Mouse (Mus musculus): ENCODE measurements around the gene Atp6v0d1.

The Atp6v0d1 gene

DNA sequence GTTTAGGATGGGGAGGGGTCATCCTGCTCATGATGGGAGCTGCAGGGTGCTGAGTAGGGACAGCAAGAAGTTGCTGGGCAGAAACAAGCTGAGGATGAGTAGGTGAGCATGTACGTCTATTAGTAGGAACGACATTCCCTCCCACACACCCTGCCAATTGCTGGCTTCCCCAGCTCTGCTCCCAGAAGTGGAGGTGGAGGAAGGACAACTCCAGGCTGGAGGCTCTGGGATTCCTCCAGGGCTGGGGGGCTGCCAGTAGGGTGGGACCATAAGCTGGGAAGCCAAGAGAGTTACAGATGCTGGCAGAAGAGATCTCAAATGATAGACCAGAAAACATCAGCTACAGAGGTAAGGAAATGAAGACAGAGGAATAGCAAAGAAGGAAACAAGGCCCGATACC is 29.3 kb downstream of the Atp6v0d1 start:
- no peak for DNase-seq

DNA sequence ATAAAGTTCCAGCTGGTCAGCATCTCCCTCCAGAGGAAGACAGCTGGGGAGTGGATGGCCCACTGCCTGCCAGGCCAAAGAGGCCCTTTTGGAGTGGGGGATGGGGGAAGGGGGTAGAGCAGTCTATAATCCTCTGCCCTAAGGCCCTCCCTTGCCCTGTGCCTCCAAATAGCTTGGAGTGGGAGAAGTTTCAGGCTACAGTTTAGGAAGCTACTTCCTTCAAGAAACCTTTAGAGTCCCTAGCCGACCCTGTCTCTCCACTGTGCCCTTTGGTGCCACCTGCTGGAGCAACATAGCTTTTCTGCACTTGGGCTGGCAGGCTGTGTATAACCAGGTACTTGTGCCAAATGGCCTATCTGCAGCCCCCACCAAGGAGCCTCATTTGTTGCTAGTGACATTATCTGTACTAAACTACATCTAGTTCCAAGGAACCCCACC is 31.9 kb downstream of the Atp6v0d1 start:
- DNase-seq = peak; percentile 77

DNA sequence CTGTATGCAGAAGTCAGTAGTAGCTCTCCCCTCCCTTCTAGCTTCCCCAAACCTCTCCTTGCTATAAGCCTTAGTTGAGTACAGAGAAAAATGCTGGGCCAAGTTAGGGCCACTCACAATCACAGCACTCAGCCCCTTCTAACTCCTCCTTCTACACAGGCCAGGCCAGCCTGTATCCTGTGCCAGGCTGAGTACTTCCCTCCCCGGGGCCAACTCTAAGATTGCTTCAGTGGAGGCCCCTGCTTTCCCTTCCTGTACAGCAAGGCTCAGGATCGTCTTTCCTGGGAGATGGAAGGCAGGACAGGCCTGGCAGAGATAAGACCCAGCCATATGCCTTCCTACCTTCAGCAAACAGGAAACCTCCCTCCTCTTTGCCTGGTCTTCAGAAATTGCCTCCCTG is 32.4 kb downstream of the Atp6v0d1 start:
- DNase-seq = no peak

DNA sequence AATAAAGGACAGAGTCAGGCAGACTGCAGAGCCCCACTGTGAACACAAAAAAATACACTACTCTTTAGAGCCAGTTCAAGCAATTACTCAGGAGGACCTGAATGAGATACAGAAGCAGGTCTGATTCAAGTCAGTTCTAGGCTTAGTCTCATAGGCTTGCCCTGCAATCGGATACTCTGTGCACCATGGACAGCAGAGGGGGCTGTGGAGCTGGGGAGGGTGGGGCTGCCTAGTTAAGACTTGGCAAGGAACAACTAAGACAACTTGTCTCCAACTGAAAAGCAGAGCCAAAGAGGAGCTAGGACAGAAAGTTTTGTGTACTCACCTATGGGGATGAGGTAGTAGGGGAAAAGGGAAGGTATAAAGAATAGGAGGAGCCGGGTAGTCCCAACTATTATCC is 34.1 kb downstream of the Atp6v0d1 start:
- DNase-seq = no peak

DNA sequence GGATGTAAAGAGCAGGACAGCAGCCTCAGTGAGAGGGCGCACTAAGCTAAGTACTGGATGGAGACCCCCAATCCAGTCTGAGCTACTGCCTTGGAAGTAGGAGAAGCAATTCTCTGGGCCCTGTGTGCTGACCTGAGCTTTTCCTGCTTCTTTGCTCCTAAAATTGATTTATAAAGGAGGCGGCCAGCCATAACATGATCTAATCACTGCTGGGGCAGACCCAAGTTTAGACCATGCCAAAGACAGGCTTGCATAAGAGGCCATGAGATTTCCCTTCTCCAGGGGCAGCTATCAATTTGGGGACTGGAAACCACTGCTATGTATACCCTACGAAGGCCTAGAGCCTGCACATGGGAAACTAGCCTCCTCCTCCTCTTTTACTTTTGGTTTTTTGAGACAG is 36.6 kb downstream of the Atp6v0d1 start:
- no peak for DNase-seq

DNA sequence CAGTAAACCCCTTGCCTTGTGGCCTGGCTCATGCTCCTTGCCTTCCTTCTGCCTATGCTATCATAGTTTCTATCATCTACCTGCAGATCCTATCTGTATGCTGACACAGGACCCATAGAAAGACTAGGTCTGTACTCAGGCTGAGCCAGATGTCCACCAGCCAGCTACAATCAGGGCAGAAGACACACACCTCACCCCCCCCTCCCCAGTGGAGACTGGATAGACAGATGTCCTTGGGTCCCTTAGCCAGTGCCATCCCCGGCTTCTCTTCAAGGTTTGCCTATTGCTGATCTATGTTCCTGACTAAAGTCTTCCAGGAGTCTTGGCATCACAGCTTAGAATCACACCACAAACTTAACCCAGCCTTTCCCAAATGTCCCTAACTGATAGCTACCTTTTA is 37.6 kb downstream of the Atp6v0d1 start:
- DNase-seq = no peak

DNA sequence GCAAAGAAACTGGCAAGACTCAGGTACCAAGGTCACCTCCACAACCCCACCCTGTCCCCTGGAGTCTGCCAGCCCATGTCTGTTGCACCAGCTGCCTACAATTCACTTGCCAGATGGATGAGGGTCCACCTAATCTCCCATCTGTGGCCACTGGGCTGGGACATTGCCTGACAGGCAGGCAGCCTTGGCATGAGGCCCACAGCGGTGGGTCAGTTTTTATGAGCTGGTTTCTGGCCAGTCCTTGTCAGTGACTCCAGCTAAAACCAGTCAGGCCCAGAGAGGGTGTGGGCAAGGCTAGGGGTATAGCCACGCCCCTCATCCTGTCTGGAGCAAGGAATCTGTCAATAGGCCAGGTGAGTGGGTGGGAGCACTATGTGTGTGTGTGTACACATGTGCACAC is 38.7 kb downstream of the Atp6v0d1 start:
- DNase-seq = peak; percentile 44

DNA sequence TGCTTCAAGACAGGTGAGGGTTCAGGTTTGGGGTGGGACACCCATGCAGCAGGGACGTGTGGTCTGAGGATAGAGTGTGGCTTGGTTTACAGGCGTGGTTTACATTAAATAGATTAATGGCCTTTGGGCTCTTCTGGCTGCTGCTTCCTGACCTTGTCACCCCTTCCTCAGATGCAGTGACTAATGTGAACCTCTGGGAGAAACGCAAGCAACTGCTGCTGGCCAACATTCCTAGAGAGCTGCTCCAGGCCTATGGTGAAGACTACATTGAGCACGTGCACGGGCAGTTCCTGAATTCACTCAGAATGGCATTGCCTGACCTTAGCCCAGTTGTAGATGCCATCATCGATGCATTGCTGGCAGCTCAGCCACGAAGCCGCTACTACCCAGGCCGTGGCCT is 43.0 kb downstream of the Atp6v0d1 start:
- no peak for DNase-seq

DNA sequence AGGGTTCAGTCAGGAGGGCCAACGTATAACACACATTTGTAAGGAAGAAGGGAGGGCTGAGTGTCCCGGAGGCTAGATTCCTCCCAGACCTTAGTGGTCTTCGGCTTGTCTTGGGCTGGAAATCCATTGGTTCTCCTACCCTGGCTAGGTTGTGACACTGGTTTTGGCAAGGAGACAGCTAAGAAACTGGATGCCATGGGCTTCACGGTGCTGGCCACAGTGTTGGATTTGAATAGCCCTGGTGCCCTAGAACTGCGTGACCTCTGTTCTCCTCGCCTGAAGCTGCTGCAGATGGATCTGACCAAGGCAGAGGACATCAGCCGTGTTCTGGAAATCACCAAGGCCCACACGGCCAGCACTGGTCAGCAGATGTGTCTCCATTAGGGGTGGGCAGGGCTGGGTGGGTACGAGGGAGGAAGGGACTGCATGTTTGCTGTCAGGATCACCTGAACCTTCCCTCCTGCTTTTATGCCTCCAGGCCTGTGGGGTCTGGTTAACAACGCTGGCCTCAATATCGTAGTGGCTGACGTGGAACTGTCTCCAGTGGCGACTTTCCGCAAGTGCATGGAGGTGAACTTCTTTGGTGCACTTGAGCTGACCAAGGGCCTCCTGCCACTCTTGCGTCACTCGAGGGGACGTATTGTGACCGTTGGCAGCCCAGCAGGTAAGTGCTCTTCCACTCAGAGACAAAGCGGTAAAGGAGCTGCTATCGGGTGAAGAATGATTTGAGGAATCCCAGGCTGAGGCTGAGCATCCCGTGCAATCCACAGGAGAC is 43.7 kb downstream of the Atp6v0d1 start:
- DNase-seq = peak; percentile 8

DNA sequence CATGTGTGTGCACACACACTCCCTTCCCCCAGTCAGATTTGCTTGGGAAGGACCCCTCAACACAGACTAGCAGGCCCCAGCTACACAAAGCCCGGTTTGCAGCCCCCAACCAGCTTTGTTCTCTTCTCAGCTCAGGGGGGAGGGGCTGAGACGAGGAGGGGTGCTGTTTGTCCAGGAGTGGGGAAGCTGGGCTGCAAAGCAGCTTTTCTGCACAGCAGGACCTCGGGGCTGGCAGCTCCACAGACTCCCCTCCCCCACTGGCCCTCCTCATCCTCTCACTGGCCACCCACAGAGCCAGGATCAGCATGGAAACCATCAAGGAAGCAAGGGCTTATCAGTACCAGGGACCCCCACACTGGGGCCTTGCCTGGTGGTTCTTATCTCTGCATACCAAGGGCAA is 44.8 kb downstream of the Atp6v0d1 start:
- DNase-seq = peak; percentile 60

DNA sequence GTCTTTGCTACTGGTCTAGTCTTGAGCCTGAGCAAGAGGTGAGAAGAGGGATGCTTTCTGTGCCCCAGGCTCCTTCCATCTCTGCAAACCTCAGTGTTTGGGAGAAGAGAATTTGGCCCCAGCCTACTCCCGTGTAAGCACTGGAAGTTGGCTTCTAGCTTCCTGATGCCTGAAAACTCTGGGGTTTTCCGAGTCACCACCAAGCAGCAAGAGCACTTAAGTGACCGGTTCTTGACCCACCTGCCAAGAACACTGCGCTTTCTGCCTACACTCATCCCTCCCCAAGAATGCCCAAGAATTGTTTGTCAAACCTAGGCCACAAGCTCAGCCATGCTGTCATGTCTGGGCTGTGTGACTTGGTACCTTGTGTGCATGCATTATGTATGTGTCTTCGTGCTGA is 45.3 kb downstream of the Atp6v0d1 start:
- DNase-seq = no peak

DNA sequence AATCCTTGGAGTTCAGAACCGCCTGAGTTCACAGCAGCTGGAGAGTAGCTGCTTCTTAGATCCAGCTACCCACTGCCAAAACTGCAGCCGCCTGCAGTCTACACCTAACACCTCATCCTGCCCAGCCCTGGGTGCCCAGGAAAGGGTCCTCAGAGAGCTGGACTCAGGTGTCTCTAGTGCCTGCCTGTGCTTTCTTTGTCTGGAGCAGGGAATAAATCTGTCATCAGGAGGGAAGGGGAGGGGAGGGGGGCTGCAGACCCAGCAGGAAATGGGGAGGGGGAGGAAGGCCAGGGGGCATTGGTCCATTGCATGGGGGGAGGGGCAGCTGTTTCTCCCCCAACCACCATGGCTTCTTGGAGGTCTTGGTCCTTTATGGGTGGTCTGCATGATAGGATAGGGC is 46.3 kb downstream of the Atp6v0d1 start:
- peak; percentile 14 for DNase-seq

DNA sequence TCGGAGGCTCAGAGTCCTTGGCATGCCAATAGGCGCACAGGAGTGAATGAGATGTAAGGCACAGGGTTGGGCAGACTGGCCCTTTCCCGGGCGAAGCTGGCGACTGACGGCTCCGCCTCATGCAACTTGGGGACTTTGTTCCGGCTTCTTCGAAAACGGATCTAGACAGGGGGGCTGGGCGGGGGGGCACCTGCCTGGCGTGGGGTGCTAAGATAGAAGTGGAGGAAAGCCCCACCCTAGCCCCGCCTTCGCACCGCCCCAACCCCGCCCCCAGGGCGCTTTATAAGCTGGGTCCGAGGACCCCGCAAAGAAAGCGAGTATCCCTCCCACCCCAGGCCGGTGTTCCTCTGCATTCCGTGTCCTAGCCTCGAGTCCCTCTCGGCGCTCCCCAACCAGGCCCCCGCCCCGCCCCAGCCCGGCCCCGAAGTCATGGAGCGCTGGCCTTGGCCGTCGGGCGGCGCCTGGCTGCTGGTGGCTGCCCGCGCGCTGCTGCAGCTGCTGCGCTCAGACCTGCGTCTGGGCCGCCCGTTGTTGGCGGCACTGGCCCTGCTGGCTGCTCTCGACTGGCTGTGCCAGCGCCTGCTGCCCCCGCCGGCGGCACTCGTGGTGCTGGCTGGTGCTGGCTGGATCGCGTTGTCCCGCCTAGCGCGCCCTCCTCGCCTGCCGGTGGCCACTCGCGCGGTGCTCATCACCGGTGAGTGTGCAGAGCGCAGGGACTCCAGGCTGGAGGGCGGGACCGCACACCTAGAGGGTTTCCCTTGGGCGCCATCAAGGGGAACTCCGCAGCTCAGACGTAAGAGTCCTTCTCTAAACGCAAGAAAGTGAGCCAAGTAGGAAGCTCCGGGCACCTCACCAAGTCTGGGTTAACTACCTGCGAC is 47.2 kb downstream of the Atp6v0d1 start, which contains the start of gene Hsd11b2:
Gene Hsd11b2, plus strand, starts transcription at position 320 of the 878 bp plus-strand sequence.
- peak; percentile 76 for DNase-seq

DNA sequence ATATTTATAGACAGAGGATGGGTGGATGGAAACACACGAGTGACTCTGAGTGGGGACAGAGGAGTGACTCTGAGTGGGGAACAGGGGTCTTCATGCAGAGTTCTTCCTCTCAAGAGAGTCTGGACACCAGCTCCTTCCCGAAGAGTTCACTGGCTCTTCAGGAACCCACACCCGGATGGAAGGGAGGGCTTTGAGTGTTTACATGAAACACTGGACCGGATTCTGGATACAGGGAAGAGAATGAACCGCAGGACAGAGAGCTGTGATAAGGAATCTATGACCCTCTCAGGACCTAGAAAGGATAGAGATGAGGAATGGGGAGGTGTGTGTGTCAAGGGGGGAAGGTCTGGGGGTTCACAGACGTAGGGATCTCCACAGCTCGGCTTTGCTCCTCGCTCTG is 48.5 kb downstream of the Atp6v0d1 start:
- DNase-seq = peak; percentile 10

DNA sequence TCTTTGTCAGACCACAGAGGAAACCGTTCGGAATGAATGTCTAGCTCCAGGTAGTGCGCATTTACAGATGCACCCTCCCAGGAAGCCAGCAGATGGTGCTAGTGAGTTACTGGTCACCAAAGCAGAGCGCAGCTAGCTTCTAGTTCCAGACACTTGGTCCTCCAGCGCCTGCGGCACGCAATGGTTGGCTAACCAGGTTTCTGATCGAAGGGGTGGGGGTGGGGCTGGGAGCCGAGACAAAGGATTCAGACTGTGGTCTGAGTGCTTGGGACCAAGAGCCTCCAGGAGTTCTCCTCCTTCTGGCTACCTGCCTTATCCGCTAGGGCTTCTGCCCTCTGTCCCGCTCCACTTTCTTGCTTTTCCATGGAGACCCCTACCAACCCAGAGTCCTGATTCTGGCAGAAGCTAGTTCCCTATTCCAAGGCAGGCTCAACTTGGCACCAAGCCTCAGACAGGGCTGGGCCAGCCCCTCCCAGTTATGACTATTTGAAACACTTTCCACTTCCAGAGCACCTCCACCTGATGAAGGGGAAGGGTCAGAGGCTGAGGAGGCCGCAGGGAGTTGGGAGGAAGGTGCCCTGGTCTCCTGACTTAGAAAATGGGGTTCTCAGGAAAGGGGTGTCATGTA is 49.7 kb downstream of the Atp6v0d1 start:
- DNase-seq = peak; percentile 90

DNA sequence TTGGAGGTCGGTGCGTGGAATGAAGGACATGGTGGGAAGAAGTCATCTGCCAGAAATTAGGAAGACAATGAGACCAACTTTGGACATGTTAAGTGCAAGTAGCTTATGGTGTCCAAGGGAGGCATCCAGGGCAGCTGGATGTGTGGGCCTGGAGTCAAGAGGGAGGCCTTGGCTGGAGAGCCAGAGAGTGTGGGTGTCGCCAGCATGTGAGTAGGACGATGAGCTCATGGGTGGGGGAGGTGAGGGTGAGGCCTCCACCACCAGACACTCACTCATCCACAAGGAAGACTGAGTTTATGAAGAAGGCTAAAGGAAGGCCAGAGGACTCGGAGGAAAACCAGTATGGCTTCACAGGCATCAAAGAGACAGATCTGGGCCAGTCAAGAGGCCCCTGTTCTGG is 51.2 kb downstream of the Atp6v0d1 start:
- no peak for DNase-seq

DNA sequence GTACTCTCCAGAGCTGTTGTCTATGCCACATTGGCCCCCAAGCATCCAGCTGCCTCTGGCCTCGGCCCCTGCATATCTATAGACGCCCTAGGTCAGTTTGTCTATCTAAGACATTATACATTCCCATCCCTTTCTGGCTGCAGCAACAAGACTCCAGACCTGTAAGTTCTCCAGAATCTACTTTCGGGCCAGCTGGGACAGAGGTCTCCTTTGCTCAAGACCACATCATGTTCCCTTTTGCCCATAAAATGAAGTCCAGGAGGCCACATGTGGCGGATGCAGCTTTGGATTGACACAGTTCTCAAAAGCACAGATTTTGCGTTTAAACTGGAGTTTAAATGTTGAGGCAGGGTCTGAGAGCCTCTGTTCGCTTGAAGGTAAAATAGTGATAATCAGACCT is 51.7 kb downstream of the Atp6v0d1 start:
- no peak for DNase-seq

DNA sequence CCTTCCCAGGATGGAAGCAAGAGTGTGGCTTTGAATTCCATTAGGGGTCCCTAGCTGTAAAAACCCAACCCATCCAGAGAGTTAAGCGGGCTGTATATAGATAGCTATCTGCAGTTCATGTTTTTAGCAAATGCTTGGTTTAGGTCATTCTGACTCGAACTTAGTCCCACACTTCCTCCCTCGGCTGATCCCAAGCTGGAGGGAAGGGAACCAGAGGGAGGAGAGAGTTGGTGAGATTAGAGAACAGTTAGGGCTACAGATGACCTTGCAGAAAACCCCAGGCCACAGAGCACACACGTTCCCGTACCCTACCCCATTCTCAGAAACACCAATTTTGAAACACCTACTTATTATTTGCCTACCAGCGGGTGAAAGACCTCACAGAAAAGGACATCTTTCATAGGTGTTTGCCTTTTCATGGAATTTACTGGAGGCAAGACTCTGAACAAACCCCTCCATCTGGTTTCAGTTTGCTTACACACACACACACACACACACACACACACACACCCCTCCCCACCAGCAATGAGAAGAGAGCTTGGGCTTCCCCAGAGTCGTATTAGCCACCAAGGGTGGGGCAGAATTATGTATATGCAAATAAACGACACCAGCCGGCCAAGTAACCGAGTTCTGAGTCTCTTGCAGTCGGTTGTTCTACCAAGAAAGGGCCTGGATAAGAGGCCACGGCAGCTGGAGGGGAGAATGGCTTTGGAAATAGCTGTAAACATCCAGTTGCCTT is 55.7 kb downstream of the Atp6v0d1 start:
- no peak for DNase-seq

DNA sequence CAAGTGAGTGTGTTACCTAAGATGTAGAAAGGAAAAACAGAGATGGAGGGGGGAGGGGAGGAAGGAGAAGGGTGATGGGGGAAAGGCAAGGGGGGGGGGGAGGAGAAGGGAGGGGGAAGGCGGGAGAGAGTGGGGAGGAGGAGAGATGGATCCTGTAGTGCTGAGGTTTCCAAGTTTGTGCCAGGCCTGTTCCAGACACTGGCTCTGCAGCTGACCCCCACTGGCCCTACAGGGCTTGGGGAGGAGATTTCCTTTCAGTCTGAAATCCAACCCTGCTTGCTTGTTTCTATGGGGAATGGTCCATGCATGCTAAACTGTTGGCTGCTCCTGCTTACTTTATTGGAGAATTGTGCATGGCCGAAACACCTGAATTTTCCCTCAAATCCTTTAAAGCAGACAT is 57.1 kb downstream of the Atp6v0d1 start:
- DNase-seq = no peak

DNA sequence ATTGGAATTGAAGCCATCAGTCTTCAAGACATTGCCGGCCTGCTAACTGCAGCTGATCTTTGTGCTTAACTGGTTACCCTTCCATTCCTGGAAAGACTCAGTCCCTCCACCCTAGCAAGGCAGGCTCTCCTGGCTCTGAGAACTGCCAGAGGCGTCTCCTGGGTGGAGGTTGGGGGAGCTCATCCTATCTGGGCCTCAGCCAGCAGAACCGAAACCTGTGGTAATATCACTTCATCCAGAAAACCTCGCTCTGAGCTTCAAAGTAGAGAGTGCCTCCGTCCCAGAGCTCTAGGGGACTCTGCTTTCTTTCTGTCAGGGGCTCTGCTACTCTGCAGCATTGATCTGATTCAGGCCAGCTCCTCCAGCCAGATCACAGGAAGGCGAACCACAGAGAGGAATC is 58.9 kb downstream of the Atp6v0d1 start:
- no peak for DNase-seq

DNA sequence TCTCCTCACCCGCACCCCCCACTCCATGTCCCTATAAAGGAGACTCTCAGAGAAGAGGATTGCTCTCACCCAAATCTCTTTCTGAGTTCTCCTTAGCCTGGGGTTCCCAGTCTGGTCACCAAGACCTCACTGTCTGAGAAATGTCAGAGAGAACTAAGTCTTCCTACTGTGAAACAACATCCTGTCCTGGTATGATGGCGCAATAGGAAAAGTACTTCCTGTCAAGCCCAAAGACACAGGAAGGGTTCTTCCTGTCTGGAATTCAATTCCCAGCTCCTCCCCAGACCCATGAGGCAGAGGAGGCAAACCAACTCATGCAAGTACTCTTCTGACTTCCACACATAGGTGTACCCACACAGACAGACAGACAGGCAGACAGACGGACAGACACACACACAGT is 61.2 kb downstream of the Atp6v0d1 start:
- DNase-seq = no peak

DNA sequence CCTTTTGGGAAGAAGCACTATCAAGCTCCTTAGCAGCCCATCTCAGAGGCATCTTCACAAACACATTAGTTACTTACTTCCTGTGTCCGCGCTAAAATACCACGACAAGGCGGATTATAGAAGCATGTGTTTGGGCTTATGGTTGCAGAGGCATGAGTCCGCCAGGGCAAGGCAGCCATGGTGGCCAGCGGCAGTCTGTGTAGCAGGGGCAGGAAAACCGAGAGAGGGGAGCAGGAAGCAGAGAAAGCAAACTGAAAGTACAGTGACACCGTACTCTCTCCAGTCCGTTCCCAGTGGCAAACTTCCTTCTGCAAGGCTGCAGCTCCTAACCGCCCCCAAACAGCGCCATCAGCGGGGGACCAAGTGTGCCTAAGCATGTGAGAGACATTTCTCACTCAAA is 66.1 kb downstream of the Atp6v0d1 start:
- no peak for DNase-seq

Data from retina, postnatal 1 day (tissue).